Mouse (Mus musculus) heart, adult 8-10 months (tissue): ENCODE results near the gene Trim41. TPM values are rescaled to one million over a fixed set of nuclear protein-coding genes. Genes with fewer than 3 reads are reported as not detected.
"Not testable (repeated sequence)": the region's sequence is repeated elsewhere in the genome, so short reads cannot be mapped to it uniquely, and the experiment has no call there.

Experiments used
- DNase-seq: peaks from one replicate; pipeline ENCODE4 v3.0.0; 2022; ENCODE audit warnings: low spot score
- total RNA-seq, 4 experiments: library from RNA; stranded (reverse); gene quantifications; 2 replicates each; pipeline ENCODE4 v1.2.4; 2022

Gene Trim41
- total RNA-seq, 4 experiments from 2014 or later, result 22.2 to 28.9 (median 23.8) TPM

GRCm38 (mm10) chr11:48838181-48838797 is 21.1 kb upstream of the Trim41 start:
- no peak for DNase-seq

GRCm38 (mm10) chr11:48837310-48838180 is 20.4 kb upstream of the Trim41 start:
- peak; percentile 65 for DNase-seq

- no peak for DNase-seq
Measured at GRCm38 (mm10) chr11:48836990-48837309, 19.8 kb upstream of the Trim41 start.

- no peak for DNase-seq
Measured at GRCm38 (mm10) chr11:48835923-48836322, 18.8 kb upstream of the Trim41 start.

DNA sequence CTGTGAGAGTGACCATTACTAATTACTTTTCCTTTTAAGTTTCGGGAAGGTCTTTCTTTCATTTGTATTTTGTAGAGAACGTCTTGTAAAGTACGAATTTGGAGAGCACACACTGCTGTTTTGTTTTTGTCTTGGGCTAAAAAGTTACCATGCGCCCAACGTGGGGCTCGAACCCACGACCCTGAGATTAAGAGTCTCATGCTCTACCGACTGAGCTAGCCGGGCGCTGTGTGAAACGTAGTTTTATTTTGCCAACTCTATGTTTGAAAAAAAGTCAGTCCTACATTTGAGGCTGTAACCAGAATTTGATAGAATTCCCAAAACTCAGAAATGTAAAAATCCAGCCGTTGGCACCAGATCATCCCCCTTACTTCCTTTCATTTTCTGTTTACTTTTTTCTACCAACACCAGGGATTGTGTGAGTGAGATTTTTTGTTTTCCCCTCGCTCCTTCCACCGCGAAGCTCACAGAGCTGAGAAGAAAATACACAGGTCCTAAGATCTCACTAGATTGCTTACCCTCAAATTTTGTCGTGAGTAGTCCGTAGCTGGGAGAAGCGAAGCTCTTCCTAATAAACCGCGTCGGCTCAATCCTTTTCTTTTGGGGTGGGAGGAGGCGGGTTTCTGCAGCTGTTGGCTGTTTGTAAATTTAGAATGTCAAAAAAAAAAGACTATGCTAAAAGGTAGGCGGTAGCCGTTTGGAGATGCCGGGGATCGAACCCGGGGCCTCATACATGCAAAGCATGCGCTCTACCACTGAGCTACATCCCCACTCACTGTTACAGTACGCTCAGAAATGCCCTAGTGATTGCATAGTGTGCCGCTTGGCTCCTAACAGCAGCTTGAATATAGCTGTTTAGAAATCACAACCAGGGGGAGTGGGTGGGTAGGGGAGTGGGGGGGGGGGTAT is 16.8 kb upstream of the Trim41 start:
- peak; percentile 94 for DNase-seq

DNA sequence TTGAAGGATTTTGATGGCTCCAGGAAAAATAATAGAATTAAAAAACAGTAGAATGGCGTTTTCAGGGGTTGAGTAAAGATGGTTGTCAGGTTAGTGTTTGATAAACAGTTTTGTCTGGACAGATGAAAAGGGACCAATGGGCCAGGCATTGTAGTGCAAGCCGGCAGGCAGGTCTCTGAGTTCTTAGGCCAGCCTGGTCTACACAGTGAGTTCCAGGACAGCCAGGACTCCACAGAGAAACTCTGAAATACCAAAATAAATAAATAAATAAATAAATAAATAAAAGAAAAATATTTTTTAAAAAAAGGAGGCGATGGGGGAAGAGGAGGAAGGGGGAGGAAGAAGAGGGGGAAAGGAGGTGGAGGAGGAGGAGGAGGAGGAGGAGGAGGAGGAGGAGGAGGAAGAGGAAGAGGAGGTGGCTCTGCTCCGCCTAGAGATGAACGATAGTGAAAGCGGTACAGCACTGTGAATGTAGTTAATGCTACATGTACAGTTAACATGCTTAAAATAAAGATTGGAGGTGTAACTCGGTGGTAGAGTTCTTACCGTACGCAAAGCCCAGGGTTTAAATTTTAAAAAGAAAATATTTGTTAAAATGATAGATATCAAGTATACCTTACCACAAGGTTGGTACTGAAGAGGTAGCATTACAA is 16.1 kb upstream of the Trim41 start:
- no peak for DNase-seq

GRCm38 (mm10) chr11:48831273-48831672 is 14.1 kb upstream of the Trim41 start:
- no peak for DNase-seq

GRCm38 (mm10) chr11:48830279-48830678 is 13.1 kb upstream of the Trim41 start:
- DNase-seq, result no peak

DNA sequence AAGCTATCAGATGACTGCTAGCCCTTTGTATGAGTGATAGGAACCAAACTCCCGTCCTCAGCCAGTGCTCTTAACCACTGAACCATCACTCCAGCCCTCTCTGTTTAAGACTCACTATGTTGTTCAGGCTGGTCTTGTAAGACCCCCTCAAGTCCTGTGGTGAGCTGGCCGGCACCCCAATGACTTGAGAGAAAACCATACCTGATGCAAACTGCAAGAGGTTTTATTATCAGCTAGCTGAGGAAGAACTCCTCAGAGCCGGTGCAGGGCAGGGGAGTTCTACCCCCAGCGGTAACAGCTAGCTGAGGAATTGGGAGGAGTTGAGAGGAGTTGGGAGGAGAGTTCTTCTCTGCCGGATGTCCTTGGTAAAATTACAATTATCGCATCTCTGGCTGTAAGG is 10.8 kb upstream of the Trim41 start:
- DNase-seq, result no peak

DNA sequence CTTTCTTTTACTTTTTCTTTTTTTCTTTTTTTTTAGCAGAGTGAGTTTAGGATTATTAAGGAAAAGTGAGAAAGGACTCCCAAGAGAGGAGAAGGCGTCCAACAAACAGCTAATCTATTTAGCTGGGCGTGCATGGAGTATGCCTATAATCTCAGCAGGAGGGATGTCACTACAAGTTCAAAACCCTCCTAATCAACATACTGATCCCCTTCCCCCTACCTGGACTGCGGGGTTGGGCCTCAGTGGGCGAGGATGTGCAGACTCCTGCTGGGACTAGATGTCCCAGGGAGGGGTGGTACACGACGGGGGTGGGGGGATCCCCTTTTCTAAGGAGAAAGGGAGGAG is 9.6 kb upstream of the Trim41 start:
- no peak for DNase-seq

GRCm38 (mm10) chr11:48825979-48826751 is 9.0 kb upstream of the Trim41 start, which contains the start of the genes Trim7 and Gm12184:
Gene Trim7 (plus strand): TSS chr11:48826140.
Gene Gm12184 (minus strand): TSS chr11:48826655.
- DNase-seq, result not testable (repeated sequence)

- no peak for DNase-seq
Measured at GRCm38 (mm10) chr11:48824311-48824830, 7.2 kb upstream of the Trim41 start.

DNA sequence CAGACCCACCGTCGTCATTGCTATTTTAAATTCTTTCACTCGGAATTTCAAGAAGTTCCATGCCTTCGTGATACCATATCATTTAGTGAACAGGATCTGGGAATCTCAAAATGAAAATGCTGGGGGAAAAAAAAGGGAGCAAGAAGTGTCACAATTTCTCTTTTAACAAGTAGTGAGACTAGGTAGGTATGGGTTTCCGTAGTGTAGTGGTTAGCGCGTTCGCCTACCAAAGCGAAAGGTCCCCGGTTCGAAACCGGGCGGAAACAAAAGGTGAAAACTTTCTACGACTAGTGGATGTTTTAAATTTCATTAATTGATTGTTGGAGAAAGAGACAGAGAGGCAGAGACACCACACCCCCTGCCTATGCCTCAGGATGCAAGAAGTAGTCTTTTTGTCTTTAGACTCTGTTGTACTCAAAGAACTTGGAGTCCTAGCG is 6.4 kb upstream of the Trim41 start:
- DNase-seq, result peak; percentile 72

DNA sequence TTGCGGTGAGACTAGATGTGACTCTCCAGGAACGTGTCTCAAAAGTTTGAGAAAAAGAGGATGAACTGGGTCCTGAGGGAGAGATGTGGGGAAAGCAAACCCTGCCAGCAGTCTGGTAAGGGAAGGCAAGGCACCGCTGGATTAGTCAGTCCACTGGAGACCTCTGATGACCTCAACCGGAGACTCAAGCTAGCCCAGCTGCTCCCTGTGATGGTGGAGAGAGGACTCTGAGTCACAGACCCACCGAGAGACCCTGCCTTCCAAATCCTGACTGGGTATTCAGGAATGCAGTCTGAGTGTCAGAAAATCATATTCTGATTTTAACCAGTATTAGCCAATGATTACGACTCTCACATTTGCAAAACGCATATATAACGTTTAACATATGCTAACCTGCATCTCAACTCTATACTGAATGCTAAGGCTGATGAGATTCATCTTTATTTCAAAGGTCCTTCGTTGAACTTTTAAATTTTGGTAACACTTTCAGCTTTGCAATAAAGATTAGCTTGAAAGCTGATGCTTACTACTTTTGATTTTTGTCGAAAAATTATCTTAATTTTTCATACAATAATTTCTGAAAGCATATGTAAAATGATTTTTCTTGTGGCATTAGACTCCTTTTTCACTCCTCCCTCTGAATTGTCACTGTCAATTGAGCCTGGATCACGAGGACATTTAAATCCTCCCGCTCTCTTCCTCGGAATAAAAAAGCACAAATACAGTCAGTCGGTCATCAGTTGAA is 5.8 kb upstream of the Trim41 start:
- no peak for DNase-seq

- not testable (repeated sequence) for DNase-seq
Measured at GRCm38 (mm10) chr11:48821299-48821698, 4.1 kb upstream of the Trim41 start.

DNA sequence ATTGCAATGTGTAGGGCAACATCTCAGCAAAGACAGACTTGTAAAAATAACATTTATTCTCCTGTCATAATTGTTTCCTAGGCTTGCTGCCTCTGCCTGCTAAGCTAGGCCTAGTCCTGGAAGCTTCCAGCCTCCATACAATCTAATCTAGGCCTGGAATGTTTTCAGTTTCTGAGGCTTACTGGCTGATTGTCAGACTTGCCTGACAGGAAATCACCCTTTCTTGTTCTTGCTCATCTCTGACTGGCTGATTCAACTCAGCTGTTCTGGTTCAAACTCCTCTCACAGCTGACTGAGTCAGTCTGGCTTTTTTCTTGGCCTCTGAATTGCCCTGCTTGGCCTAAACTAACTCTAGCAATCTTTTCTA is 3.1 kb upstream of the Trim41 start:
- no peak for DNase-seq

- DNase-seq, result no peak
Measured at GRCm38 (mm10) chr11:48819614-48820307, 2.6 kb upstream of the Trim41 start.

DNA sequence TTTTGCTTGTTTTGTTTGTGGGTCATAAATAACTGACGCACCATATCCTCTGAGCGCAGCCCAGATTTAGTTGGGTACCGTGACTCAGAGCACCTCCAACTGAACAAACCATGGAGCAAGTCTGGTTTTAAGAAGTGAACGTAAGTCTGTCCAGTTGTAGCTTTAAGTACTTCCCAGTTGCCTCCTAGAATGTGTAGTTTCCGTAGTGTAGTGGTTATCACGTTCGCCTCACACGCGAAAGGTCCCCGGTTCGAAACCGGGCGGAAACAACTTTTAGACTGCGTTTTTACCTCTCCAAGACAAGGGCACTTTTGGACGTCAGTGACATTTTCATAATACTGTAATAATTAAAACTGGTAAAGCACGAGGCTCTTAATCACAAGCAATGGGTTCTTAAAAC is 1.2 kb upstream of the Trim41 start:
- DNase-seq, result peak; percentile 95

DNA sequence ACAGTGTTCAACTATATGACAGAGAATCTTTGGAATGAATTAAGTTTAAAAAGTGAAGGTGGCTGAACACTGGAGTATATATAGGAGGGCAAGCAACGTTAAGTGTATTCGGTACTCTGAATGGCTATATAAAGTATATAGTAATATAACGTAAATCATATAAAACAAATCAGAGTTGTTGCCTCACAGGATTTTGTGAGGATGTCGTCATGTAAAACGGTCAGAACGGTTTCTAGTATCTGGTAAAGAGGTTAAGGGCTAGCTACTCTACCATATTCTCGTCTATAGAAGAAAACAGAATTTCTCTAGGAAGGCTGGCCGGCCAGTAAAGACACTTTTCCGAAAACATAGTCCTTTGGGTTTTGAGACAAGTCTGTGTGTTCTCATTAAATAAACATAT is 641 bp upstream of the Trim41 start:
- no peak for DNase-seq
